Mouse (Mus musculus): Measurements from ENCODE around the gene Sap30bp.

Sap30bp gene

DNA sequence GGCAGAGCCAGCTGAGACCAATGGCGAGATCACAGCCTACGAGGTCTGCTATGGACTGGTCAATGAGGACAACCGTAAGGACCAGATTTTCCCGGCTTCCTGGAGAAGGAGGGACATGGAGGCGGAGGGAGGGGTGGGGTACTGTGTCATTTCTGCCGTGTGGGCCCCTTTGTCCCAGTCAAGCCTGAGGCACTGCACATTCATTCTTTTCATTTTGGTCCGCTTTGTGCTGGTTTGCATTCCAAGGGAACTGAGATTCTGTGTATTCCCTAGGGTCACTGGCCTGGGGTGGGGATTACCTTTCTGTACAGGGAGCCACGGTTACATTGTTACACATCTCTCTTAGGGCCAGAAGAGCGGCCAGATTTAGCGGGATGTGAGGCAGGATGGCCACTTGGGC is 67.5 kb downstream of the Sap30bp start:
- no peak for DNase-seq (ENCODE audit: low spot score in 2 of 2)

DNA sequence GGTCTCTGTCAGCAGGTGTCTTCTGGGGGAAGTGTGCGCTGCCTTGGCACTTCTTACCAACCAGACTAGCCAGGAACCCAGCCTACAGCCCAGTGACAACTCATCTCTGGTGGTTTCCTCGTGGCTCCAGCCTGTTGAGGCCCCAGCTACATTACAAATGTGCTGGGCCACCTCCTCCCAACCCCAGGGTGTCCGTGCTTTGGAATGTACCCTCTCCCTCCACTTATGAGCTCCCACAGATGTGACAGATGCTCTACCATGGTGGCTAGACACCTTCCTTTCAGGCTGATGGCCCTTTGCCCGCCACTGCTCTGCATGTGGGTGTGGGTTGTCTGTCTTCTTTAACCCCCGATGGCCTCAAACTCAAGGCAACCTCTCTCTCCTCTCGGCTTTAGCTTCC is 68.6 kb downstream of the Sap30bp start:
- no peak for DNase-seq (ENCODE audit: low spot score in 2 of 2)

DNA sequence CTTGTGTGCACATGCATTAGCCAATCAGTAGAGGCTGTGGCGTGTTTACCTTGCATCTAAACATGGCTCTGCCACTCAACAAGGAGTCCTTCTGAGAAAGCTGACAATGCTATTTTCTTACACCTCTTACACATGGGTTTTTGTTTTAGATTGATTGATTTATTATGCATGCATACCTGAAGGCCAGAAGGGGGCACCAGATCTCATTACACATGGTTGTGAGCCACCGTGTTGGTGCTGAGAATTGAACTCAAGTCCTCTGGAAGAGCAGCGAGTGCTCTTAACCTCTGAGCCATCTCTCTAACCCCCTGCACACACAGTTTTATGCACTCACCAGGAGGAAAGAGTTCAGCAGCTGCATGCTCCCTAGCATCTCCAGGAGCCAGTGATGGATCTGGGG is 69.8 kb downstream of the Sap30bp start:
- DNase-seq (ENCODE audit: low spot score in 2 of 2) = no peak

DNA sequence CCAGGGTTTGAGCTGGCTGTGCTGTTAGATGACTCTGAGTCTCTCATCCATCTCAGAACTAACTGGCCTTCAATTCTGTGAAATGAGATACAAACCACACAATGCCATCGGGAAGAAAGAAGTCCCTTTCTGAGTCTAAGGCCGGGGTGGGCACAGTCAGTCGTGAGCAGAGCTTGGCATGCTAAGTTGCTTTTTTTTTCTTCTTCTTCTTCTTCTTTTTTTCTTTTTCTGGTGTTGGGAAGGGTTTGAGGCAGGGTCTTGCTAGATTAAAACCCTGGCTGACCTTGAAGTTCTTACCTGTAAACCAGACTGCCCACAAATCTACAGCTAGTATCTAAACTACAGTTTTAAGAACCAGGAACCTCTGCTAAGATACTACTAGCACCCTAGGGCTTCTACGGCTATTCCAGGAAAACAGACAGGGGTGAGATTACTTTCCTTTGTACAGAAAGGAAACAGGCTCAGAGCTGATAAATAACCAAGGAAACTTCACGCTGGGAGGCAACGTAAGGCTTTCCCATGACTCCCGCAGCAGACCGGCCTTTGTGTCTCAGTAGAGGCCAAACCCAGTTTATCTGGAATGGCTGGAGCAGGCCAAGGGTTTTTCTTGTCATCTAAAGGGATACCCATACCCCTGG is 71.2 kb downstream of the Sap30bp start:
- no peak for DNase-seq (ENCODE audit: low spot score in 2 of 2)

DNA sequence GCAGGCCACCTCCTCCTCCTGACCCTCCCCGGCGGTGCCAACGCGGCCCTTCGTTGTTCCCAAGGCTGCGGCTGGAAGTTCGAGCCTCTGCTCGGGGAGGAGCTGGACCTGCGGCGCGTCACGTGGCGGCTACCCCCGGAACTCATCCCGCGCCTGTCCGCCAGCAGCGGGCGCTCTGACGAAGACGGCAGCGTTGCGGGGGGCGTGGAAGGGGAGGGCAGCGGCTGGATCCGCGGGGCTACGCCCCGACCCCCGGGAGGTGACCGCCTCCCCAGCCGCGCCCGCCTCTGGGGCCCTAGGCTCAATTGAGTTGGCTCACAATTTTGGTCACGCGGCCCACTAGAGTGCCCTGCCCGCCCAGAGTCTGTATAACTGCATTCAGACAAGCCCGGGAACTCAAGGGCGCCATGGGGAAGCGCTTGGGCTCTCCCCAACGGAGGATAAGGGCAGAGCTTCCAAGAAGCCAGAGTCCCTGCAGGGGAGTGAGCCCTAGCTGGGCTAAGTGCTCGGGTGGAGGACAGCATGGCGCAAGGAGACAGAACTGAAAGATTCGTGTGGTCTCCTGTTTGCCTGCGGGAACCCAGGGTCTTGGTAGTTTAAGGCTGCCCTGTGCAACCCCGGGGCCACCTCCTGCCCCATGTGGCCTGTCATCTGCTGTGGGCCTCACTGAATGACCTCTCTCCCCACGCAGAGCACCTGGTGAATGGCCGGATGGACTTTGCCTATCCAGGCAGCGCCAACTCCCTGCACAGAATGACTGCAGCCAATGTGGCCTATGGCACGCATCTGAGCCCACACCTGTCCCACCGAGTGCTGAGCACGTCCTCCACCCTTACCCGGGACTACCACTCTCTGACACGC is 72.0 kb downstream of the Sap30bp start:
- DNase-seq (ENCODE audit: low spot score in 2 of 2) = peak; percentile 55 to 64

DNA sequence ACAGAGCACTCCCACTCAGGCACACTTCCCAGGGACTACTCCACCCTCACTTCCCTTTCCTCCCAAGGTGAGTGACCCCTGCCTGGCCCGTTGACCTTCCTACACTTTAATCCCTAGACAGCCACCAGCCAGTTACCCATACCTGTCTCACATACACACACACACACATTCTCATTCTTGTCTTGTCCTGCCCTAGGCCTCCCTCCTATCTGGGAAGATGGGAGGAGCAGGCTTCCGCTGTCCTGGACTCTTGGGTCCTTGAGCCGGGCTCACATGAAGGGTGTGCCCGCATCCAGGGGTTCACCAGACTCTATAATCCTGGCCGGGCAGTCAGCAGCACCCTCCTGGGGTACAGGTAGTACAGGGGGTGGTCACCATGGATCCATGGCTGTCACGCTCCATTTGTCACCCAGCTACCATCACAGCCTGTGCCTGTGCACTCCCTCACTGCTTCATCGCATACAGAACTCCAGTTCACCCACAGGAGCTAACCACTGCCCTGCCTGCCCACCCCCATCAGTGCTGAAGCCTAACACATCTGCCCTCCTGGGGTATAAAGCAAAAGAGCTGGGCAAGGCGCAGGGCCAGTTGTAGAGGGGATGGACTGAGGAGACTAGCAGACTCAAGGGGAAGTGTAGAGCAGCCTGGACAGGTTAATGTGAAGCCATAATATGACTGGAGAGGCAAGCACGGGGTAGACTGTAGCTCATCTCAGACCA is 72.8 kb downstream of the Sap30bp start:
- DNase-seq (ENCODE audit: low spot score in 2 of 2) = no peak

DNA sequence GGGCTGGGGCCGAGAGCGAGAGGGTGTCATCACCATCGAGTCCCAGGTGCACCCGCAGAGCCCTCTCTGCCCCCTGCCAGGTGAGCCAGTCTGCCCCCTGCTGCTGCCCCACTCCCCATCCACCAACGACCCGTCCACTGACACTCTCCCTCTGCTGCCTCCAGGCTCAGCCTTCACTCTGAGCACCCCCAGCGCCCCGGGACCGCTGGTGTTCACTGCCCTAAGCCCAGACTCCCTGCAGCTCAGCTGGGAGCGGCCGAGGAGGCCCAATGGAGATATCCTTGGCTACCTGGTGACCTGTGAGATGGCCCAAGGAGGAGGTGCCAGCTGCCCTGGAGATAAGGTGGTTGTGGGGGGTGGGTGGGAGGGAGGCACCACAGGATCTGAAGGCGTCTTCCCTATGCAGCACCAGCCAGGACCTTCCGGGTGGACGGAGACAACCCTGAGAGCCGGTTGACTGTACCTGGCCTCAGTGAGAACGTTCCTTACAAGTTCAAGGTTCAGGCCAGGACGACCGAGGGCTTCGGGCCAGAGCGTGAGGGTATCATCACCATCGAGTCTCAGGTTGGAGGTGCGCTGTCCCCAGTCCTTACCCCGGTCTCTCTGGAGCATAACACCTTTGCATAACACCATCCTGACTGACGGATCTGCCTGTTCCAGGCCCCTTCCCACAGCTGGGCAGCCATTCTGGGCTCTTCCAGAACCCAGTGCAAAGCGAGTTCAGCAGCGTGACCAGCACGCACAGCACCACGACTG is 74.2 kb downstream of the Sap30bp start:
- DNase-seq (ENCODE audit: low spot score in 2 of 2) = no peak

DNA sequence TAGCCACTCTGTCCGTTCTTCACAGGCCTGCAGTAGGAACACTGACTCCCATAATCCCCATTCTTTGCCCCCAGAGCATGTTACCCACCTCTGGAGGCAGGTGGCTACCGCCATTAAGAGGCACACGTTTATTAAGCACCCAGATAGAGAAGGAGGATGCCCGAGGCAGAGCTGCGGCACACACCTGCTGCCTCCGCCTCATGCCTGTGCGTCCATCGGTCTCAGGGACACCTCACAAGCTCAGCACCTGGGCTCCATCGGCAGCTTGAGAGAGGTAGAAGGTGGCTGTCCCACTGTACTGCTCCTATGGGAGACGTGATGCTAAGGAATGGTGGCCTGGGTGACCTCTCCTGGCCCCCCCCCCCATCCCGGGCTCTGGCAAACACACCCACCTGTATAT is 75.3 kb downstream of the Sap30bp start:
- DNase-seq (ENCODE audit: low spot score in 2 of 2) = no peak

DNA sequence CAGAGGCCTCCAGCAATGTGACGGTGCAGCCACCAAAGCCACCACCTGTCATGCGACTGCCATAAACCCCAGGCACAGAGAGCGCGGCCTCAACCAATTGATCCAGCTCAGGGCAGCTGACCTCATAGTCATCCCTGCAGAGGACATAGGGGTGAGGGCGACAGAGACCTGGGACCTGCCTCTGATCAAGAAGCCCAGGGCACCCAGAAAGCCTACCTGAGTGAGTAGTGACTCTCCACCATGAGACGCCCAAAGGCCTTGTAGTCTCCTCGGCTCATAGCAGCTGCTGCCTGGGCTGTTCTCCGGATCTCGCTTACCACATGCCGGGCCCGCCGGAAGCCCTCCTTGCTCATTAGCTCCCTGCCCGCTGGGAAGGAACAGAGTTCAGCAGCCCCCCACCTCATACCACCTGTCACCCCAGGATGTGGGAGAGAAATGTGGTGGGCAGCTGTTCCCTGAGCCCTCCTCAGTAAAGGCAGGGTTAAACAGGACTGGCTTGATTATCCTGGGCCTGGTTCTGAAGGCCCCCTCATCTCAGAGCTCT is 75.8 kb downstream of the Sap30bp start:
- no peak for DNase-seq (ENCODE audit: low spot score in 2 of 2)

DNA sequence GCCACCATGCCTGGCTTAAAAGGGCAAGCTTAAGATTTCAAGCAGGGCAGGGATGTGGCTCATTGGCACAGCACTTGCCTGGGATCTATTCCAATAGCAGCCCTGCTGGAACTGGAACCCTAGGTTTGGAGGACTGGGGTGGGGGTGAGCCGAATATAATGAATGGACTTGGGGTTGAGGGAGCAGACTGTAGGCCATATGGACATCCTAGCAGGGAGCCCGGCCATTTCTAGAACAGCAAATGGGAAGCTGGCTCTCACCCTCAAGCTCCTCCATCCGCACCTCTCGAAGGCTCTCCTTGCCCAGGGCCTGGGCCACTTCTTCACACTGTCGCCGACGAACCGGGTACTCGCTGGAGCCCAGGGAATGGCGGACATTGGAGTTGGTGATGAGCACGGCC is 76.6 kb downstream of the Sap30bp start:
- DNase-seq (ENCODE audit: low spot score in 2 of 2) = no peak

DNA sequence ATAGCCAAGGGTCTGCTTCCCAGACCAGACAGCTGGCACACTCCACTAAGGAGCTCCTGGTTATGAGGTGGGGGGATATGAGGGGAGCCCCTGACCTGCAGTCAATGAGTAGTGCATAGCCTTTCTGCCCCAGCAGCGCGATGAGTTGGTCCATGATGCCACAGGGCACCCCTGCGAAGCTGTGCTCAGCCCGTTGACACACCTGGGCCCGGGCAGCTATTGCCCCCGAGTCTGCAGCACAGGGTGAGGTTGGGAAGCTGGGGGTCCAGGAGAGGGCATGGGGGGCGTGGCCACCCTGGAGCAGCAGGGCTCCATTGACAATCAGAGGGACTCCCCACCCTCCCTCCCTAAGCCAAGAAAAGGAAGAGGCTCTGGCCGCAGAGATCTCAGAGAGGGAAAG is 77.1 kb downstream of the Sap30bp start:
- DNase-seq (ENCODE audit: low spot score in 2 of 2) = no peak

DNA sequence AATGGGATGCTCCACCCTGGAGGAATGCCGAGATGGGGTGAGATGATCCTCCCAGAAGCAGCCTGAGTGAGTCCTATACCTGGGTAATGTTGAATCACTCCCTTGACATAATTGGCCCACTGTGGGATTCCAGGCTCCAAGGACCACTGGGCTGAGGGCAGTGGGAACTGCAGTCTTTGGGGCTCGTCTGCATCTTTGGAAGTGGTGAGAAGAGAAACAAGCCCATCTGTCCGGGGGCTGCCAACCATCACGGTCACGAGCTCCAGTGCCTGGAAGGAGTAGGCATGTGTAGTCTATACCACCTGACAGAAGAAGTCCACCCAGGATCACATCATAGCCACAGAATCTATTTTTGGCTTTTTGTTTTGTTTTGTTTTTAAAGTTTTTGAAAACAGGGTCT is 77.9 kb downstream of the Sap30bp start:
- no peak for DNase-seq (ENCODE audit: low spot score in 2 of 2)

DNA sequence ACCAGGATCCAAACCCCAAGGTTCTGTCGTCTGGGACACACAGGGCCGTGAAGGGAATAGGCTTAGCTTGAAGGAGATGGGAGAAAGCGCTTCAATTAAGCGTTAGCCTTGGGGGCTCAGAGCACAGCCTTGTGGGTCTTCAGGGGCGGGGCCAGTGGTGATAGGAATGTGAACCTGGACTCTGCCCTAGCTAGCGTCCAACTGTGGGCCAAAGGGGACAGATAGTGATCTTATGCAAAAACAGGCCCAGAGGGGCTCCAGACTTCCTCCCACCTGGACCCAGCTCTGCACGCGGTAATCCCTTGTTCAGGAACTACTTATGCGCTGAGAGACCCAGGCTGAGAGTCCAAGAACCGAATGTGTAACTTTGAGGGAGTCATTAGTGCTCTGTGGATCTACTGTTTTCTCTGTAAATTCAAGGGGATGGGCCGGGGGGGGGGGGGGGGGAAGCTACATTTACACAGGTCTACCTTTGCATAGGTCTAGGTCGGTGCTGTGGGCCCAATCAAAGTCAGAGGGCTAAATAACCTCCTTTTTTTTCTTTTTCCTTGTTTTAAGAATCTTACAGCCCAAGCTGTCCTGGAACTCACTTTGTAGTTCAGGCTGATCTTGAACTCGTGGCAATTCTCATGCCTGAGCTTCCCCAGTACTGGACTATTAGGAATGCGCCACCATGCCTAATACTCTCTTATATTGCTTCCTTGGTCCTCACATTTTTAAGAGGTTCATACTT is 78.6 kb downstream of the Sap30bp start:
- DNase-seq (ENCODE audit: low spot score in 2 of 2) = no peak

DNA sequence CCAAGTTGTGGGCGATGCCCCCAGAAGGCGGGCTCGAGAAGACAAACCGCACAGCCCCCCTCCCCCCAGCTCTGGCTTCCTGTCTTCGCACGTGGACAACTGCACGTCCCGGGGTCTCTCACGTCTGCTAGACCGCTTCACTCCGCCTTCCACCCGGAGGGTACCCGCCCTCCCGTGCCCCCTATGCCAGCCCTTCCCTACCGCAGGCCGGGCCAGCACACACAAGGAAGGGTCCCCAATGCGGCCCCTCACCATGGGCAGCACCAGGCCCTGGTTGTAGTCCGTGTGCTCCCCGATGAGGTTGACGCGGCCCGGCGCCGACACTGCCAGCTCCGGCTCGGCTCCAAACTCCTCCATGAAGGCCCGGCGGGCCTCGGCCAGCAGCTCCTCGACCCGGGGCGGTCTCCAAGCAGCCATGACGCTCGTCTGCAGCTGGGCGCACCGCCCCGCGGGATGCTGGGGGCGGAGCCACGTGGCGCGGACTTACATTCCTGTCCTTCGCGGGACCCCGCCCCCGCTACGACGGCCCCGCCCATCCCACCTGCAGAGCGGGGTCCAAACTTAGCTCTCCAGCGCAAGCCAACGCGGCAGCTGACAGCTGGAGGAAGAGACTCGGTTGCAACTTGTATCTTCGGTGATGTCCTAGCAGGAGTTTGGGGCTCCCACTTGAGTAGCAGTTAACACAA is 79.3 kb downstream of the Sap30bp start, which contains the start of gene Galk1:
Gene Galk1 (minus strand): TSS at position 458 of the 686 bp plus-strand sequence.
- peak; percentile 67 to 83 for DNase-seq (ENCODE audit: low spot score in 2 of 2)

DNA sequence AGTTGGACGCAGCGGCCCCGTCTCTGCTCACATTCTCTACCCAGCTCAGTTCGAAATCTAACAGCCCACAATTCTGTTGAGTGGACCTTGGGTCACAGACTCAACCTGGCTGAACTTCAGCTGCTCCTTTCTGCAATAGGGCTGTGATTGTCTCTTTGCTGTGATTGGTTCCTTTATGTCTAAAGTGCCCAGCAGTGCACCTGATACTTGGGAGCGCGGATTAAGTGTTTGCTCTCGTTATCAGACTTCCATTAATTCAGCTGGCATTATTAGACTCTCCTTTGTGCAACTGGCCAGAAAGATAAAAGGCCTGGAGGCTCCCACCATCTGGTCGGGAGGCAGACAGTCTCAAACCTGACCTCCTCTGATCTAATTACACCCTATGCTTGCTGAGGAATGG is 81.7 kb downstream of the Sap30bp start:
- DNase-seq (ENCODE audit: low spot score in 2 of 2) = no peak
